Mouse (Mus musculus): ENCODE measurements around the gene Ahrr. TPM values are rescaled to one million over a fixed set of nuclear protein-coding genes. Genes with fewer than 3 reads are reported as not detected.

The Ahrr gene
- total and polyA plus RNA-seq, 2 experiments from 2014 or later, result 0.54 to 0.99 TPM

- no peak for TF ChIP-seq CTCF (IDR thresholded peaks at IDR 0.05; ENCODE audit: low read depth)
- Histone ChIP-seq H3K9me3 (ENCODE audit: low read length) (no peaks in the 10 kb centered on the region), H3K4me3 (ENCODE audit: low read length) (peak overlapping the region; percentile 41), H3K4me1 (ENCODE audit: insufficient read depth, low read length) (no peaks in the 10 kb centered on the region), H3K9ac (replicated peaks; ENCODE audit: low read length) (peak overlapping the region; percentile 51), H3K27me3 (ENCODE audit: insufficient read depth, low read length) (no peaks in the 10 kb centered on the region), H3K36me3 (ENCODE audit: insufficient read depth, low read length) (peaks cover 18% of the 10 kb centered on the region), H3K4me2 (ENCODE audit: low read depth, low read length) (peak overlapping the region; percentile 72), H3K27ac (no peak overlapping the region)
- DNase-seq (ENCODE audit: low spot score), result peak; percentile 53
- peak; percentile 77 for ATAC-seq
- 8% methylated on average over 19 of the region's 19 CpGs for WGBS
Measured at GRCm38 (mm10) chr13:74166348-74167056, 125.6 kb downstream of the Ahrr start.

Other genes with a start within 250 kb of the Ahrr start
- 5.3 and 7.0 TPM in 2 replicates for gene Cep72, start 230.0 kb downstream of the Ahrr start, total RNA-seq (2014; rRNA removed)
- gene Cep72, start 230.0 kb downstream of the Ahrr start, polyA plus RNA-seq (2015; fragmentation: Nextera tagmentation; extraction: Ambion mirVana), result 5.7 and 7.8 TPM in 2 replicates
- gene Slc9a3, start 170.9 kb downstream of the Ahrr start, total RNA-seq (2014; rRNA removed), result 0.07 and 0.58 TPM in 2 replicates
- 0.39 and 1.1 TPM in 2 replicates for gene Slc9a3, start 170.9 kb downstream of the Ahrr start, polyA plus RNA-seq (2015; fragmentation: Nextera tagmentation; extraction: Ambion mirVana)
- gene Exoc3, start 83.6 kb downstream of the Ahrr start, total RNA-seq (2014; rRNA removed), result 79.5 and 110 TPM in 2 replicates
- gene Exoc3, start 83.6 kb downstream of the Ahrr start, polyA plus RNA-seq (2015; fragmentation: Nextera tagmentation; extraction: Ambion mirVana), result 110 and 111 TPM in 2 replicates
- gene Pdcd6, start 25.2 kb upstream of the Ahrr start, total RNA-seq (2014; rRNA removed), result 96.1 and 129 TPM in 2 replicates
- 141 and 147 TPM in 2 replicates for gene Pdcd6, start 25.2 kb upstream of the Ahrr start, polyA plus RNA-seq (2015; fragmentation: Nextera tagmentation; extraction: Ambion mirVana)
- 84.2 and 91.5 TPM in 2 replicates for gene Sdha, start 57.9 kb upstream of the Ahrr start, total RNA-seq (2014; rRNA removed)
- gene Sdha, start 57.9 kb upstream of the Ahrr start, polyA plus RNA-seq (2015; fragmentation: Nextera tagmentation; extraction: Ambion mirVana), result 219 and 228 TPM in 2 replicates
- 15.2 and 15.6 TPM in 2 replicates for gene Ccdc127, start 58.0 kb upstream of the Ahrr start, total RNA-seq (2014; rRNA removed)
- 41.0 and 47.3 TPM in 2 replicates for gene Ccdc127, start 58.0 kb upstream of the Ahrr start, polyA plus RNA-seq (2015; fragmentation: Nextera tagmentation; extraction: Ambion mirVana)
- 0.10 and 0.18 TPM in 2 replicates for gene Lrrc14b, start 71.7 kb upstream of the Ahrr start, total RNA-seq (2014; rRNA removed)
- not detected in 2 replicates for gene Lrrc14b, start 71.7 kb upstream of the Ahrr start, polyA plus RNA-seq (2015; fragmentation: Nextera tagmentation; extraction: Ambion mirVana)
- gene Zfp72, start 98.5 kb upstream of the Ahrr start, total RNA-seq (2014; rRNA removed), result 2.1 and 4.6 TPM in 2 replicates
- gene Zfp72, start 98.5 kb upstream of the Ahrr start, polyA plus RNA-seq (2015; fragmentation: Nextera tagmentation; extraction: Ambion mirVana), result 3.9 and 4.6 TPM in 2 replicates
- 54.3 and 73.1 TPM in 2 replicates for gene Ftl1-ps1, start 107.4 kb upstream of the Ahrr start, total RNA-seq (2014; rRNA removed)
- gene Ftl1-ps1, start 107.4 kb upstream of the Ahrr start, polyA plus RNA-seq (2015; fragmentation: Nextera tagmentation; extraction: Ambion mirVana), result 83.3 and 86.3 TPM in 2 replicates
- 4.0 and 5.1 TPM in 2 replicates for gene Zfp825, start 201.7 kb upstream of the Ahrr start, total RNA-seq (2014; rRNA removed)
- gene Zfp825, start 201.7 kb upstream of the Ahrr start, polyA plus RNA-seq (2015; fragmentation: Nextera tagmentation; extraction: Ambion mirVana), result 11.4 and 12.7 TPM in 2 replicates